Mouse (Mus musculus) forebrain, embryonic 11.5 days (tissue): ENCODE measurements around the gene Gm9970. TPM values are rescaled to one million over a fixed set of nuclear protein-coding genes. Genes with fewer than 3 reads are reported as not detected.
A peak's percentile ranks its signal among the peaks of the same experiment; 100 is the strongest.

Experiments
- ATAC-seq: fragments of 200-750 bp; cut with Nextera tagmentation; replicated peaks from 2 replicates; pipeline ENCODE4 v1.8.0; 2017; ENCODE audit warnings: moderate TSS enrichment; ENCODE audit not compliant: low FRiP score
- DNase-seq: peaks from one replicate; pipeline ENCODE4 v3.0.0-alpha.2; 2017; ENCODE audit warnings: low spot score
- H3K27ac ChIP-seq: fragments of 300-500 bp; sonication (generic); 2 replicates; pipeline ENCODE4 v1.5.1; 2014; ENCODE audit warnings: low read depth, low read length
- H3K27me3 ChIP-seq: fragments of 300-500 bp; sonication (generic); 2 replicates; pipeline ENCODE4 v1.6.1; 2014; ENCODE audit warnings: mild to moderate bottlenecking, low read length, mixed read lengths; ENCODE audit not compliant: control insufficient read depth, insufficient read depth
- H3K36me3 ChIP-seq: fragments of 300-500 bp; sonication (generic); 2 replicates; pipeline ENCODE4 v1.6.1; 2014; ENCODE audit warnings: mild to moderate bottlenecking, low read length, moderate library complexity, mixed read lengths; ENCODE audit not compliant: control insufficient read depth, insufficient read depth
- H3K4me1 ChIP-seq: fragments of 300-500 bp; sonication (generic); replicated peaks from 2 replicates; pipeline ENCODE4 v1.6.1; 2014; ENCODE audit warnings: low read length, mixed read lengths; ENCODE audit not compliant: control insufficient read depth, insufficient read depth
- H3K4me2 ChIP-seq: fragments of 300-500 bp; sonication (generic); 2 replicates; pipeline ENCODE4 v1.6.1; 2014; ENCODE audit warnings: low read depth, mild to moderate bottlenecking, low read length, moderate library complexity, mixed read lengths; ENCODE audit not compliant: severe bottlenecking
- H3K4me3 ChIP-seq: fragments of 300-500 bp; sonication (generic); 2 replicates; pipeline ENCODE4 v1.5.1; 2014; ENCODE audit warnings: low read depth, low read length
- H3K9ac ChIP-seq: fragments of 300-500 bp; sonication (generic); 2 replicates; pipeline ENCODE4 v1.6.1; 2014; ENCODE audit warnings: low read length
- H3K9me3 ChIP-seq: fragments of 300-500 bp; sonication (generic); 2 replicates; pipeline ENCODE4 v1.6.1; 2016; ENCODE audit warnings: low read length, mixed read lengths; ENCODE audit not compliant: control insufficient read depth
- WGBS: fragments of 180-500 bp; shearing (Covaris S2); extraction: QIAGEN DNeasy Blood & Tissue Kit; methylation state at CpG from one replicate; pipeline ENCODE4 v1.1.7; 2014; 5-methylcytosine and 5-hydroxymethylcytosine counted together
- polyA plus RNA-seq: library from polyadenylated mRNA; unstranded; fragments of >200 nt; fragmentation: Nextera tagmentation; extraction: Ambion mirVana; gene quantifications from 2 replicates; pipeline ENCODE4 v1.2.1, GENCODE M21; 2014

Gene Gm9970
- polyA plus RNA-seq, 1 experiment from 2014 or later, result not detected

- no peak for ATAC-seq
- Histone ChIP-seq H3K27me3 (no peaks in the 10 kb centered on the region), H3K4me1 (peaks cover 5% of the 10 kb centered on the region; the same call in 1 of the 2 replicates), H3K27ac (no peak overlapping the region), H3K4me2 (no peak overlapping the region), H3K36me3 (peaks cover 24% of the 10 kb centered on the region; the same call in 1 of the 2 replicates), H3K4me3 (no peak overlapping the region), H3K9ac (no peak overlapping the region), H3K9me3 (peaks cover 5% of the 10 kb centered on the region)
- WGBS, result 93% methylated on average over 12 of the region's 12 CpGs
- DNase-seq, result no peak
Observed at GRCm38 (mm10) chr5:31197072-31197471, 44.0 kb downstream of the Gm9970 start.

- Histone ChIP-seq H3K27ac (no peak overlapping the region), H3K36me3 (peaks cover 24% of the 10 kb centered on the region; the same call in 1 of the 2 replicates), H3K4me1 (peaks cover 5% of the 10 kb centered on the region; the same call in 1 of the 2 replicates), H3K9ac (no peak overlapping the region), H3K4me3 (no peak overlapping the region), H3K9me3 (peaks cover 5% of the 10 kb centered on the region), H3K4me2 (no peak overlapping the region), H3K27me3 (no peaks in the 10 kb centered on the region)
- DNase-seq (no peak), ATAC-seq (no peak)
- 94% methylated on average over 10 of the region's 10 CpGs for WGBS
Observed at GRCm38 (mm10) chr5:31196207-31196606, 44.8 kb downstream of the Gm9970 start.

- WGBS, result 96% methylated on average over 4 of the region's 4 CpGs
- DNase-seq, result no peak
- Histone ChIP-seq H3K27me3 (no peaks in the 10 kb centered on the region), H3K9ac (no peak overlapping the region), H3K9me3 (peaks cover 5% of the 10 kb centered on the region), H3K36me3 (peaks cover 24% of the 10 kb centered on the region; the same call in 1 of the 2 replicates), H3K27ac (no peak overlapping the region), H3K4me2 (no peak overlapping the region), H3K4me3 (no peak overlapping the region), H3K4me1 (peaks cover 5% of the 10 kb centered on the region; the same call in 1 of the 2 replicates)
- ATAC-seq, result no peak
Observed at GRCm38 (mm10) chr5:31195671-31196070, 45.4 kb downstream of the Gm9970 start.

GRCm38 (mm10) chr5:31194486-31195485 is 46.2 kb downstream of the Gm9970 start:
- Histone ChIP-seq H3K9me3 (no peaks in the 10 kb centered on the region), H3K4me2 (peak overlapping the region; percentile 77; the same call in 1 of the 2 replicates), H3K27me3 (no peaks in the 10 kb centered on the region), H3K9ac (no peak overlapping the region), H3K4me3 (peak overlapping the region; percentile 83), H3K36me3 (peaks cover 22% of the 10 kb centered on the region; the same call in 1 of the 2 replicates), H3K27ac (no peak overlapping the region), H3K4me1 (0 out of 2 replicates have a peak, but pooled peaks cover 3% of the 10 kb centered on the region)
- WGBS, result 94% methylated on average over 16 of the region's 16 CpGs
- DNase-seq, result no peak
- no peak for ATAC-seq

- 12% methylated on average over 25 of the region's 25 CpGs for WGBS
- no peak for DNase-seq
- 0 out of 2 replicates have a peak, but pooled peaks cover 3% of the 10 kb centered on the region for H3K4me1 ChIP-seq
Observed at GRCm38 (mm10) chr5:31193631-31194281, 47.3 kb downstream of the Gm9970 start.

GRCm38 (mm10) chr5:31192939-31193630 is 47.9 kb downstream of the Gm9970 start, which contains the start of the genes Snx17 and Eif2b4:
Snx17 (plus strand) TSS chr5:31193227.
Eif2b4 (minus strand) TSS chr5:31193430.
- Histone ChIP-seq H3K9me3 (no peaks in the 10 kb centered on the region), H3K36me3 (peaks cover 16% of the 10 kb centered on the region; the same call in 1 of the 2 replicates), H3K27me3 (no peaks in the 10 kb centered on the region), H3K27ac (peak within 1 kb of the TSS; percentile 58; the same call in 1 of the 2 replicates), H3K4me1 (0 out of 2 replicates have a peak, but pooled peaks cover 3% of the 10 kb centered on the region), H3K4me3 (peak within 1 kb of the TSS; percentile 83), H3K4me2 (peak within 1 kb of the TSS; percentile 77), H3K9ac (peak within 1 kb of the TSS; percentile 74)
- peak; percentile 97 for ATAC-seq
- under 1% methylated on average over 48 of the region's 48 CpGs for WGBS
- peak; percentile 99 for DNase-seq

More at GRCm38 (mm10) chr5:31193631-31194281, 47.3 kb downstream of the Gm9970 start:
- H3K27me3 ChIP-seq, result no peaks in the 10 kb centered on the region
- peak overlapping the region; percentile 58; the same call in 1 of the 2 replicates for H3K27ac ChIP-seq
- peak overlapping the region; percentile 74 for H3K9ac ChIP-seq
- peak overlapping the region; percentile 83 for H3K4me3 ChIP-seq
- peak overlapping the region; percentile 77 for H3K4me2 ChIP-seq
- peaks cover 19% of the 10 kb centered on the region; the same call in 1 of the 2 replicates for H3K36me3 ChIP-seq
- ATAC-seq, result no peak
- no peaks in the 10 kb centered on the region for H3K9me3 ChIP-seq

- Histone ChIP-seq H3K9me3 (no peaks in the 10 kb centered on the region), H3K36me3 (peaks cover 15% of the 10 kb centered on the region; the same call in 1 of the 2 replicates), H3K4me3 (peak overlapping the region; percentile 83), H3K4me1 (0 out of 2 replicates have a peak, but pooled peaks cover 3% of the 10 kb centered on the region), H3K4me2 (peak overlapping the region; percentile 53), H3K9ac (peak overlapping the region; percentile 74), H3K27ac (peak overlapping the region; percentile 33; the same call in 1 of the 2 replicates), H3K27me3 (no peaks in the 10 kb centered on the region)
- WGBS, result 16% methylated on average over 42 of the region's 42 CpGs
- no peak for ATAC-seq
- no peak for DNase-seq
Observed at GRCm38 (mm10) chr5:31192045-31192938, 48.7 kb downstream of the Gm9970 start.
